Mouse (Mus musculus): ENCODE results near the gene Il12rb1. TPM values are rescaled to one million over a fixed set of nuclear protein-coding genes. Genes with fewer than 3 reads are reported as not detected.

The Il12rb1 gene
- polyA plus RNA-seq (2017; shearing (Covaris generic)): 10 to 100 TPM; 36.1 to 48.8 TPM

GRCm38 (mm10) chr8:70808239-70808638, at the start of gene Il12rb1:
TSS of gene Il12rb1 (plus strand) at chr8:70808449.

GRCm38 (mm10) chr8:70760775-70761406, 47.4 kb upstream of the Il12rb1 start, which contains the start of gene Mpv17l2:
TSS of gene Mpv17l2 (minus strand) at chr8:70760946.

GRCm38 (mm10) chr8:70776496-70777444, 31.5 kb upstream of the Il12rb1 start, which contains the start of gene Pik3r2:
TSS of gene Pik3r2 (minus strand) at chr8:70776713.

GRCm38 (mm10) chr8:70804481-70805206, 3.6 kb upstream of the Il12rb1 start, which contains the start of gene Mast3:
TSS of gene Mast3 (minus strand) at chr8:70805054.

GRCm38 (mm10) chr8:70839408-70840351, 31.4 kb downstream of the Il12rb1 start, which contains the start of gene Arrdc2:
TSS of gene Arrdc2 (minus strand) at chr8:70839720.

GRCm38 (mm10) chr8:70862824-70863641, 54.8 kb downstream of the Il12rb1 start, which contains the start of gene Kcnn1:
TSS of gene Kcnn1 (minus strand) at chr8:70863258.

Other genes with a start within 250 kb of the Il12rb1 start
- gene Isyna1, start 214.1 kb upstream of the Il12rb1 start, polyA plus RNA-seq (2017; shearing (Covaris generic)): 100 to 1,000 TPM in 1 of 2 experiments, 10 to 100 TPM in 1; 83.1 to 103 TPM
- gene Ssbp4, start 199.6 kb upstream of the Il12rb1 start, polyA plus RNA-seq (2017; shearing (Covaris generic)): 100 to 1,000 TPM; 132 to 196 TPM
- gene Lrrc25, start 192.3 kb upstream of the Il12rb1 start, polyA plus RNA-seq (2017; shearing (Covaris generic)): under 1 TPM; 0.22 to 0.49 TPM
- under 1 TPM in 1 of 2 experiments, not detected in 1; 0.54 TPM for gene Gdf15, start 176.0 kb upstream of the Il12rb1 start, polyA plus RNA-seq (2017; shearing (Covaris generic))
- gene Pgpep1, start 148.1 kb upstream of the Il12rb1 start, polyA plus RNA-seq (2017; shearing (Covaris generic)): 1 to 10 TPM; 1.5 to 4.3 TPM
- gene Lsm4, start 135.2 kb upstream of the Il12rb1 start, polyA plus RNA-seq (2017; shearing (Covaris generic)): 100 to 1,000 TPM; 304 to 322 TPM
- 100 to 1,000 TPM; 739 to 832 TPM for gene Jund, start 109.5 kb upstream of the Il12rb1 start, polyA plus RNA-seq (2017; shearing (Covaris generic))
- gene Iqcn, start 105.0 kb upstream of the Il12rb1 start, polyA plus RNA-seq (2017; shearing (Covaris generic)): 1 to 10 TPM in 1 of 2 experiments, under 1 TPM in 1; 0.08 to 1.1 TPM
- gene Gm3336, start 89.9 kb upstream of the Il12rb1 start, polyA plus RNA-seq (2017; shearing (Covaris generic)): under 1 TPM in 1 of 2 experiments, not detected in 1; 0.56 TPM
- gene Pde4c, start 84.7 kb upstream of the Il12rb1 start, polyA plus RNA-seq (2017; shearing (Covaris generic)): under 1 TPM; 0.37 to 0.56 TPM
- 10 to 100 TPM; 11.1 to 17.4 TPM for gene Rab3a, start 53.8 kb upstream of the Il12rb1 start, polyA plus RNA-seq (2017; shearing (Covaris generic))
- 10 to 100 TPM; 54.0 to 62.1 TPM for gene Mpv17l2, start 47.5 kb upstream of the Il12rb1 start, polyA plus RNA-seq (2017; shearing (Covaris generic))
- 10 to 100 TPM; 26.3 to 34.1 TPM for gene Pik3r2, start 31.7 kb upstream of the Il12rb1 start, polyA plus RNA-seq (2017; shearing (Covaris generic))
- 100 to 1,000 TPM in 1 of 2 experiments, 10 to 100 TPM in 1; 85.6 to 111 TPM for gene Mast3, start 3.4 kb upstream of the Il12rb1 start, polyA plus RNA-seq (2017; shearing (Covaris generic))
- gene Arrdc2, start 31.3 kb downstream of the Il12rb1 start, polyA plus RNA-seq (2017; shearing (Covaris generic)): 10 to 100 TPM; 27.8 to 35.2 TPM
- gene Kcnn1, start 54.8 kb downstream of the Il12rb1 start, polyA plus RNA-seq (2017; shearing (Covaris generic)): under 1 TPM; 0.16 to 0.65 TPM
- gene Ccdc124, start 65.5 kb downstream of the Il12rb1 start, polyA plus RNA-seq (2017; shearing (Covaris generic)): 10 to 100 TPM; 72.9 to 77.4 TPM
- not detected for gene Slc5a5, start 84.3 kb downstream of the Il12rb1 start, polyA plus RNA-seq (2017; shearing (Covaris generic))
- gene Rpl18a, start 89.0 kb downstream of the Il12rb1 start, polyA plus RNA-seq (2017; shearing (Covaris generic)): 1,000 to 10,000 TPM; 5,102 to 6,041 TPM
- gene Map1s, start 97.5 kb downstream of the Il12rb1 start, polyA plus RNA-seq (2017; shearing (Covaris generic)): 10 to 100 TPM; 59.8 to 80.4 TPM